Mouse (Mus musculus): ENCODE measurements around the gene Ss18l2. TPM values are rescaled to one million over a fixed set of nuclear protein-coding genes. Genes with fewer than 3 reads are reported as not detected.
A peak's percentile ranks its signal among the peaks of the same experiment; 100 is the strongest.

Ss18l2 gene
- total RNA-seq, 2 experiments from 2014 or later, result 51.5 to 60.9 TPM

DNA sequence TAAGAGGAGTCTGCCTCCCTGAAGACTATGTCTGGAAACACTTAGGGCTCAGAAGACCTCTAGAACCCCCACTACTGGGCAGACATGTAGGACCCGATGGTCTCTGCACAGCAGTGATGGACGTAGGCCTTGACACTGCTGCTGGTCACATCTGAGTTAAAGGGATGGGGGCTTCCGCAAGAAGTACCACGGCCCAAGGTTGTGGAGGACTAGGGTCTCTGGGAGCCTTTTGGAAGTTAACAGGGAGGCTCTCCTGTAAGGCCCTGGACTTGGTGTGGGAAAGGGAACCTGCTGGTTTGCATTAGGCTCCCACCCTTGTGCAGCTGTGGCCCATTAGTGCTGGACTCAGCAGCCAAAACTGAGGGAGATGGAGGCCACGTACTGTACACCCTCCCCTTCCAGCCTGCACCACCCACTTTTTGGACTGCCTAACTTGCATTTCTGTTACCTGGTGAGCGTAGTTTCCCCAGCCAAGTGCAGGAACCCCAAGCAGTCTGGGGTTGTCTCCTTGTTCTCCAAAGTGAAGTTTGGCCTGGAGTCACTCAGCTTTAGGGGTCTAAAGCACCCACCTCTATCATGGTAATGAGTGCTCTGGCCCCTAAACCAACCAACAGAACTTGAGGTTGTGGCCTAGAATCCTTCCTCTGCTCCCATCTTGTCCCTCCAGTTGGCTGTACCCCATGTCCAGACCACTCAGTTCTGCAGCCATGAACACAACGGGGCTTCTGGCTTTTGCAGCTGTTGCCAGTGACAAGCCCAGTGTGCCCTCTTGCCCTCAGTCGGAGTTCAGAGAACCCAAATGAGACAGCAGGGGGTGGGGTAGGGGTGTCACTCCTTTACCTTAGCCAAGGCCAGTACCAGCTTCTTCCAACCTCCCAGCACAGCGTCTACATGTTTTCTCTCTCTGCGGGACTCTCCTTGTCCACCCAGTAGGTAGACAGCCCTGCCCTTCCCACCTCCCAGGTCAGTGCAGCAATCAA, 48.0 kb downstream of the Ss18l2 start:
- DNase-seq, result peak; percentile 24

DNA sequence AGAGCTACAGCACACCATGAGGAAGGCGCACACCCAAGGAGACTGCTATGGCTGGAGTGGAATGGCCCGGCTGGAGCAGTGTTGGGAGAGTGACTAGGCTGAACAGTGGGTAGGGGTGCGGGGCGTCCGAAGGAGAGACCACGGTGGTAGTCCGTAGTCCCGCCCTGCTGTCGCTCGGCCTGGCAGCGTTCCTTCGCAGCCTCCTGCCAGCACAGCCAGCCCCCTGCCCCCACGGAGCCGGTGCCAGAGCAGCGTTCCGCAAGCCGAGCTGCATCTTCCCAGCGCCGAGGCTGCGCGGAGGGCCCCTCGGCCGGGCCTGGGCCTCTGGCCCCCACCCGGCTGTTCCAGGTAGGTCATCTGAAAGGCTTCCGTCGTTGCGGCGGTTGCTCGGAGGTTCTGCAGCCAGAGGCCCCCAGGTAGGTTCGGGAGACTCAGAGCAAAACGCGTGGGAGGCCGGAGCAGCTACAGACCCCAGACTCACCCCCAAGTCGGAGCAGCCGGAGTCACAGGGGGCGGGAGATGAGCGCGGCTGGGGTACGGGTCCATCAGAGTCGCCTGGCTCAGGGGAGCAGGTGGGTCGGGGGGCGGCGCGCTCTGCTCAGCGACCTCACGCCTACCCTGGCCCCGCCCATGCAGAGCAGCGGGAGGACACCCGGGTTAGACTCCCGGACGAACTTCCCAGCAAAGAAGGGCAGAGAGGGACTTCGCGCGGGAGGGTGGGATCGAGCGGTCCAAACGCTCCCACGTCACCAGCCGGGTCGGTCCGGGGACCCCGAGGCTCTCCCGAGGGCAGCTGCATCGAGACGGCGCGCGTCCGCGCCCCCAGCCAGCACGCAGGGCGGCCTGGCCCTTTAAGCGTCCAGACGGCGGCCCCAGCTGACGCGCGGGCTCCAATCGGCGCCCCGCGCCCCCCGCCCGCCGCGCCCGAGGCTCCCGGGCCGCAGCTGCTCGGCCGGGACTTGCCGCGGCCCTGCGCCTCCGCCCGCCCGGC, 49.3 kb downstream of the Ss18l2 start, which contains the start of gene Zfp651:
Zfp651 (plus strand) TSS at position 240 of the 991 bp plus-strand sequence.
- peak; percentile 79 for DNase-seq

DNA sequence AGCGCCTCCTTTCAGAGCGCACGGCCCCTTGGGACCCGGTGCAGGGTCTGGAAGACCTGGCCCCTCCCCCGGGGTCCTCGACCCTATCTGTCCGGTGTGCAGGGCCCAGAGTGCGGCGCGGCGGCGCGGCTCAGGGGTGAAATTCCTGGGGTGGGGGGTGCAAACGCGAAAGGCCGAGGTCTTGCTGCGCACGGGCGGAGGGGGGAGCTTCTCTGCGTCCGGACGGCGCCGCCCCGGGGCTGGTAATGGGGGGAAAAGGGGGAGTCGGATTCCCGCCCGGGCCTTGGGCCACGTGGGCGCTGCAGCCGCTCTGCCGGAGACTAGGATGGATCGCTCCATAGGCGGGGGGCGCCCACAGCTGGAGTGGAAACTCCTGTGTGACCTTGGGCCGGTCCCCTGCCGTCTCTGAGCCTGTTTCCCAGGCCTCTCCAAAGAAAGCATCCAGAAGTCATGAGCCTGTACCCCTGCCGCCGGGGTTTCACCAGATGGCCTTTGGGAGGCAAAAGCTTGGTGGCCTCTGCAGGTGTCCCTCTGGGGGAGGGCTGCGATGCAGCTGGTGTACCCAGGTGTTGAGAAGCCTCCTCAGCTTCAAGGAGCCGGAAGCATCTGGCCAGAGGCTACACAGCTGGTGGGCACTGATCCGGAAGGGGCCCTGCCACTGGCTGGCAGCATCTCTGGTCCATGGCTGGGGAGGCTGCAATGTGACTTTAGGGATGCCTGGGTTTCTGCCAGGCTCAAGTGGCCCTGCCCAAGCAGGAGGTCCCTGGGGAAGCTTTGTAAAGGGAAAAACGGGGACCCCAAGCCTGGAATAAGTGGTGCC, 50.4 kb downstream of the Ss18l2 start:
- DNase-seq, result peak; percentile 84

DNA sequence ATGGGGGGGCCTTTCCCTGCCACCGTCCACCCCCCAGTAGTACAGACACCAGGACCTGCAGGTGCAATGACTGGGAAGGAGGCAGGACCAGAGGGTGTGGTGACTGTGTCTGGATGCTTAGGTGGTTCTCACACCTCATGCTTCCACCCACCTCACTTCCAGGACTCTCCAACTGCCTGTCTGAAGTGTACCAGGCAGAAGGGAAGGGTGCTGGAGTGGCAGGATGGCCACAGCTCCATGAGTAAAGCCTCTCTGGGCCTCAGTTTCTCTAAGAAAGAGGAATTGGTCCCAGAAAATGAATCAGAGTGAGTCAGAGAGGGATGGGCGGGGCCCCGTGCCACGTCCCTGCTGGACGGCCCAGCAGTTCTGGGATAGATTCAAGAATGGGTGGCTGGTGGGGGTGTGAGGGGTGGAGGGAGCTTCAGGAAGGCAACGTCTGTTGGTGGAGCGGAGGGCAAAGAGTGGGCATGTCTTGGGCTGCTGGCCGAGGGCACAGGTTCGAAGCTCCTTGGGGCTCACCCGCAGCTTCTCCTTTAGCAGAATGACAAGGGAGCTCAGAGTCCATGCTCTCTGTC, 51.0 kb downstream of the Ss18l2 start:
- peak; percentile 57 for DNase-seq

DNA sequence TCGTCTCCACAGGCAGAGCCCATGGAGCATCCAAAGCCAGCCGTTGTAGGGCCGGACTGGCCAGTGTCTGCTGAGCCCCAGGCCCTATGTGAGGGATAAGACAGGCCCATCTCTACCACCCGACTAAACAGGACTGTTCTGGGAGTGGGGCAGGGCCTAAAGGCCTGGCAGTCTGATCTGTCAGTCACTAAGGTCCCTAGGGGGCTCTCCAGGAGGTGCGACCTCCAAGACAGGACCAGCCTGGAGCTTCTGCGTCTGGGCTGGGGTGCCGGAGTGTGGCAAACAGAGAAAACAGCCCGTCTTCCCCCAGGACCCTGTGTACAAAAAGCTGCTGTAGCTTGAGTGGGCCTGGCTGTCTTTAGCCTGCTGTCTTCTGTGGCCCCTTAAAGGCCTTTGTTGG, 51.7 kb downstream of the Ss18l2 start:
- no peak for DNase-seq

DNA sequence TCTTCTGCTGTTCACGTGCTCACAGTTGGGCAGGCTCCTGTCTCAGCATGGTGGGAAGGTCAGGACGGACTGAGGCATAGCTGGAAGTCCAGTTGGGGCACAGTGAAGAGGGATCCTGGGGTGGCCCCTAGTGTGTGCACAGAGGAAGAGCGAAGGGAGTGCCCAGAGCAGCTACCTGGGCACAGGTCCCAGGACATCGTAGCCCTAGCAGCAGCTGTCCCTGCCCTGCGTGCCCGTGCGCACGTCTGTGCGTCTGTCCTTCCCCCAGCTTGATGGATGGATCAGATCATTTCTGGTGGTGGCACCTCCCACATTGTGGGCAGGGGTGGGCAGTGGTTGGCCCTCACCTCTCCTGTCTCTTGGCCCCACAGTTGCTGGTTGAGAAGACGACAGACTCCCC, 52.1 kb downstream of the Ss18l2 start:
- no peak for DNase-seq

DNA sequence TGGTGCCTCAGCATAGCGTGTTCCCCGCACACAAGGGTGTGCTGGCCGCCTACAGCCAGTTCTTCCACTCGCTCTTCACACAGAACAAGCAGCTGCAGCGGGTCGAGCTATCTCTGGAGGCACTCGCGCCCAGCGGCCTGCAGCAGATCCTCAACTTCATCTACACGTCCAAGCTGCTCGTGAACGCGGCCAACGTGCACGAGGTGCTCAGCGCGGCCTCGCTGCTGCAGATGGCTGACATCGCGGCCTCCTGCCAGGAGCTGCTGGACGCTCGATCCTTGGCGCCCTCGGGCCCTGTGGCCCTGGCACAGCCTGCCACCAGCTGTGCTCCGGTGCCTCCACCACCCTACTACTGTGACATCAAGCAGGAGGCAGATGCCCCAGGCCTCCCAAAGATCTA, 52.6 kb downstream of the Ss18l2 start:
- DNase-seq, result no peak

Other genes starting within 250 kb of the Ss18l2 start
- gene Cck, start 214.6 kb upstream of the Ss18l2 start, total RNA-seq (2021), result under 1 TPM; 0.78 to 0.97 TPM
- under 1 TPM in 1 of 2 experiments, not detected in 1; 0.48 TPM for gene Lyzl4, start 68.2 kb upstream of the Ss18l2 start, total RNA-seq (2021)
- gene Vipr1, start 67.6 kb upstream of the Ss18l2 start, total RNA-seq (2021), result 1 to 10 TPM; 2.8 to 5.2 TPM
- gene Sec22c, start 4.8 kb upstream of the Ss18l2 start, total RNA-seq (2021), result 1 to 10 TPM; 5.4 to 5.8 TPM
- 10 to 100 TPM; 55.1 to 98.4 TPM for gene Nktr, start 8.8 kb downstream of the Ss18l2 start, total RNA-seq (2021)
- 10 to 100 TPM; 41.2 to 50.8 TPM for gene Zfp651, start 49.0 kb downstream of the Ss18l2 start, total RNA-seq (2021)
- gene Klhl40, start 67.3 kb downstream of the Ss18l2 start, total RNA-seq (2021), result 1 to 10 TPM; 1.9 to 7.6 TPM
- gene Hhatl, start 82.2 kb downstream of the Ss18l2 start, total RNA-seq (2021), result 10 to 100 TPM in 1 of 2 experiments, 1 to 10 TPM in 1; 4.3 to 17.4 TPM
- 1 to 10 TPM in 1 of 2 experiments, under 1 TPM in 1; 0.63 to 1.3 TPM for gene Ccdc13, start 129.1 kb downstream of the Ss18l2 start, total RNA-seq (2021)
- 100 to 1,000 TPM; 111 to 113 TPM for gene Higd1a, start 148.0 kb downstream of the Ss18l2 start, total RNA-seq (2021)
- gene Ackr2, start 188.0 kb downstream of the Ss18l2 start, total RNA-seq (2021), result 1 to 10 TPM; 3.0 to 3.4 TPM
- 10 to 100 TPM; 16.2 to 27.8 TPM for gene Cyp8b1, start 206.0 kb downstream of the Ss18l2 start, total RNA-seq (2021)
- 1 to 10 TPM; 3.9 to 5.6 TPM for gene Fam198a, start 240.7 kb downstream of the Ss18l2 start, total RNA-seq (2021)